Mouse (Mus musculus) forebrain, embryonic 14.5 days (tissue): ENCODE measurements around the gene Dtnbp1. TPM values are rescaled to one million over a fixed set of nuclear protein-coding genes. Genes with fewer than 3 reads are reported as not detected.
A peak's percentile ranks its signal among the peaks of the same experiment; 100 is the strongest.

Experiments
- ATAC-seq: fragments of 200-750 bp; cut with Nextera tagmentation; 2 replicates; pipeline ENCODE4 v1.8.0; 2017; ENCODE audit warnings: mild to moderate bottlenecking, moderate library complexity
- DNase-seq: peaks from one replicate; pipeline ENCODE4 v3.0.0-alpha.2; 2015; ENCODE audit warnings: low spot score
- H3K27ac ChIP-seq: fragments of 300-500 bp; sonication (generic); 2 replicates; pipeline ENCODE4 v1.5.1; 2014; ENCODE audit warnings: low read depth, mild to moderate bottlenecking, control low read depth, low read length, moderate library complexity
- H3K27me3 ChIP-seq: fragments of 300-500 bp; sonication (generic); replicated peaks from 2 replicates; pipeline ENCODE4 v1.6.1; 2014; ENCODE audit warnings: low read length, control low read depth, mixed read lengths; ENCODE audit not compliant: control insufficient read depth, insufficient read depth
- H3K36me3 ChIP-seq: fragments of 300-500 bp; sonication (generic); 2 replicates; pipeline ENCODE4 v1.6.1; 2014; ENCODE audit warnings: low read length, control low read depth; ENCODE audit not compliant: control insufficient read depth, insufficient read depth
- H3K4me1 ChIP-seq: fragments of 300-500 bp; sonication (generic); 2 replicates; pipeline ENCODE4 v1.6.1; 2014; ENCODE audit warnings: antibody characterized with exemption, low read length, control low read depth; ENCODE audit not compliant: control insufficient read depth, insufficient read depth
- H3K4me2 ChIP-seq: fragments of 300-500 bp; sonication (generic); 2 replicates; pipeline ENCODE4 v1.6.1; 2014; ENCODE audit warnings: mild to moderate bottlenecking, control low read depth, low read length
- H3K4me3 ChIP-seq: fragments of 300-500 bp; sonication (generic); 2 replicates; pipeline ENCODE4 v1.5.1; 2014; ENCODE audit warnings: low read depth, low read length, control low read depth
- H3K9ac ChIP-seq: fragments of 300-500 bp; sonication (generic); 2 replicates; pipeline ENCODE4 v1.6.1; 2014; ENCODE audit warnings: mild to moderate bottlenecking, low read length, control low read depth, moderate library complexity
- H3K9me3 ChIP-seq: fragments of 300-500 bp; sonication (generic); replicated peaks from 2 replicates; pipeline ENCODE4 v1.6.1; 2016; ENCODE audit warnings: low read length, control low read depth, mixed read lengths; ENCODE audit not compliant: control insufficient read depth
- WGBS: fragments of 180-500 bp; shearing (Covaris S2); extraction: QIAGEN DNeasy Blood & Tissue Kit; methylation state at CpG from one replicate; pipeline ENCODE4 v1.1.7; 2014; 5-methylcytosine and 5-hydroxymethylcytosine counted together
- polyA plus RNA-seq: library from polyadenylated mRNA; unstranded; fragments of >200 nt; fragmentation: Nextera tagmentation; extraction: Ambion mirVana; gene quantifications from 2 replicates; pipeline ENCODE4 v1.2.1, GENCODE M21; 2014

Gene Dtnbp1
- polyA plus RNA-seq, 1 experiment from 2014 or later: 122 TPM

- no peak overlapping the region for H3K9ac ChIP-seq
- DNase-seq: no peak
Observed at GRCm38 (mm10) chr13:45031748-45032147, 29.8 kb upstream of the Dtnbp1 start.

GRCm38 (mm10) chr13:45031314-45031713 is 29.4 kb upstream of the Dtnbp1 start:
- Histone ChIP-seq H3K4me1 (no peaks in the 10 kb centered on the region), H3K27ac (no peak overlapping the region), H3K4me2 (no peak overlapping the region), H3K27me3 (no peaks in the 10 kb centered on the region), H3K9ac (no peak overlapping the region), H3K9me3 (no peaks in the 10 kb centered on the region), H3K4me3 (no peak overlapping the region), H3K36me3 (no peaks in the 10 kb centered on the region)
- no peak for ATAC-seq
- WGBS: 85% methylated on average over 10 of the region's 10 CpGs
- DNase-seq: no peak

More at GRCm38 (mm10) chr13:45031748-45032147, 29.8 kb upstream of the Dtnbp1 start:
- H3K4me1 ChIP-seq: no peaks in the 10 kb centered on the region
- no peaks in the 10 kb centered on the region for H3K9me3 ChIP-seq
- no peaks in the 10 kb centered on the region for H3K36me3 ChIP-seq
- H3K4me3 ChIP-seq: no peak overlapping the region
- no peak overlapping the region for H3K27ac ChIP-seq
- ATAC-seq: no peak
- 79% methylated on average over 7 of the region's 7 CpGs for WGBS
- H3K27me3 ChIP-seq: no peaks in the 10 kb centered on the region
- no peak overlapping the region for H3K4me2 ChIP-seq

GRCm38 (mm10) chr13:45030830-45031229 is 28.9 kb upstream of the Dtnbp1 start:
- DNase-seq (peak; percentile 95), ATAC-seq (peak; percentile 58)
- Histone ChIP-seq H3K4me3 (no peak overlapping the region), H3K36me3 (no peaks in the 10 kb centered on the region), H3K9me3 (no peaks in the 10 kb centered on the region), H3K9ac (no peak overlapping the region), H3K27ac (no peak overlapping the region), H3K4me2 (no peak overlapping the region), H3K4me1 (no peaks in the 10 kb centered on the region), H3K27me3 (no peaks in the 10 kb centered on the region)
- WGBS: 15% methylated on average over 12 of the region's 12 CpGs

GRCm38 (mm10) chr13:45029791-45030190 is 27.8 kb upstream of the Dtnbp1 start:
- DNase-seq (no peak), ATAC-seq (no peak)
- no peaks in the 10 kb centered on the region for H3K4me1 ChIP-seq
- WGBS: 86% methylated on average over 1 of the region's 1 CpGs
- no peaks in the 10 kb centered on the region for H3K27me3 ChIP-seq
- no peak overlapping the region for H3K4me2 ChIP-seq
- no peak overlapping the region for H3K4me3 ChIP-seq
- H3K9me3 ChIP-seq: no peaks in the 10 kb centered on the region
- no peak overlapping the region for H3K27ac ChIP-seq
- H3K9ac ChIP-seq: no peak overlapping the region
- no peaks in the 10 kb centered on the region for H3K36me3 ChIP-seq

GRCm38 (mm10) chr13:45026291-45026690 is 24.3 kb upstream of the Dtnbp1 start:
- Histone ChIP-seq H3K9me3 (no peaks in the 10 kb centered on the region), H3K4me1 (no peaks in the 10 kb centered on the region), H3K27me3 (no peaks in the 10 kb centered on the region), H3K36me3 (no peaks in the 10 kb centered on the region), H3K4me3 (no peak overlapping the region), H3K4me2 (no peak overlapping the region), H3K9ac (no peak overlapping the region), H3K27ac (no peak overlapping the region)
- no peak for DNase-seq
- 90% methylated on average over 3 of the region's 3 CpGs for WGBS
- ATAC-seq: no peak

- no peak for ATAC-seq
- Histone ChIP-seq H3K9ac (no peak overlapping the region), H3K27ac (no peak overlapping the region), H3K9me3 (no peaks in the 10 kb centered on the region), H3K4me3 (no peak overlapping the region), H3K4me1 (no peaks in the 10 kb centered on the region), H3K4me2 (no peak overlapping the region), H3K36me3 (no peaks in the 10 kb centered on the region), H3K27me3 (no peaks in the 10 kb centered on the region)
- DNase-seq: no peak
- 84% methylated on average over 10 of the region's 10 CpGs for WGBS
Observed at GRCm38 (mm10) chr13:45024821-45025220, 22.9 kb upstream of the Dtnbp1 start.

- no peak overlapping the region for H3K9ac ChIP-seq
- H3K9me3 ChIP-seq: no peaks in the 10 kb centered on the region
- H3K27me3 ChIP-seq: no peaks in the 10 kb centered on the region
- no peak for ATAC-seq
- H3K36me3 ChIP-seq: no peaks in the 10 kb centered on the region
- WGBS: 76% methylated on average over 20 of the region's 20 CpGs
- H3K4me3 ChIP-seq: no peak overlapping the region
- no peak for DNase-seq
- no peak overlapping the region for H3K4me2 ChIP-seq
- H3K27ac ChIP-seq: no peak overlapping the region
- no peaks in the 10 kb centered on the region for H3K4me1 ChIP-seq
Observed at GRCm38 (mm10) chr13:45023356-45024150, 21.6 kb upstream of the Dtnbp1 start.

GRCm38 (mm10) chr13:45008150-45008549 is 6.2 kb upstream of the Dtnbp1 start:
- Histone ChIP-seq H3K4me2 (no peak overlapping the region), H3K9ac (no peak overlapping the region), H3K27ac (no peak overlapping the region), H3K4me3 (no peak overlapping the region), H3K27me3 (no peaks in the 10 kb centered on the region), H3K36me3 (no peaks in the 10 kb centered on the region), H3K9me3 (no peaks in the 10 kb centered on the region), H3K4me1 (no peaks in the 10 kb centered on the region)
- no peak for ATAC-seq
- peak; percentile 24 for DNase-seq
- 82% methylated on average over 7 of the region's 7 CpGs for WGBS

- no peaks in the 10 kb centered on the region for H3K36me3 ChIP-seq
- no peak overlapping the region for H3K9ac ChIP-seq
- no peaks in the 10 kb centered on the region for H3K27me3 ChIP-seq
- WGBS: 86% methylated on average over 6 of the region's 6 CpGs
- no peak overlapping the region for H3K4me3 ChIP-seq
- DNase-seq (no peak), ATAC-seq (no peak)
- H3K27ac ChIP-seq: no peak overlapping the region
- no peaks in the 10 kb centered on the region for H3K9me3 ChIP-seq
- H3K4me1 ChIP-seq: no peaks in the 10 kb centered on the region
- H3K4me2 ChIP-seq: no peak overlapping the region
Observed at GRCm38 (mm10) chr13:45007726-45008125, 5.8 kb upstream of the Dtnbp1 start.
